Mouse (Mus musculus) heart, adult 18-20 months (tissue): ENCODE measurements at regions not wholly inside any gene's neighbourhood (a gene's known extent, or its start where the extent isn't known, plus 50 kb on each side); places are given as distances from the start of the nearest gene placed in this dataset.

Experiments
- DNase-seq, 2 experiments: peaks; one replicate each; pipeline ENCODE4 v3.0.0; 2021 to 2022; ENCODE audit warnings: mixed read lengths in 1 of 2

- DNase-seq, result no peak
These were observed 452.2 kb downstream of the Bnc2 start for GRCm38 (mm10) chr4:84222805-84223335.

- no peak for DNase-seq
These were observed 450.5 kb downstream of the Bnc2 start for GRCm38 (mm10) chr4:84224556-84224955.
